Mouse (Mus musculus) gastrocnemius, adult 2 months (tissue): ENCODE results near the gene Rnf11. TPM values are rescaled to one million over a fixed set of nuclear protein-coding genes. Genes with fewer than 3 reads are reported as not detected.
A peak's percentile ranks its signal among the peaks of the same experiment; 100 is the strongest.
"Not testable (repeated sequence)": the region's sequence is repeated elsewhere in the genome, so short reads cannot be mapped to it uniquely, and the experiment has no call there.

ENCODE experiments used
- DNase-seq: peaks from one replicate; pipeline ENCODE4 v3.0.0; 2022
- H3K27ac ChIP-seq: fragments of 200-600 bp; 2 replicates; pipeline ENCODE4 v1.8.1; 2022; ENCODE audit warnings: mild to moderate bottlenecking
- H3K4me3 ChIP-seq: fragments of 200-600 bp; 2 replicates; pipeline ENCODE4 v1.8.1; 2022; ENCODE audit warnings: mild to moderate bottlenecking, moderate library complexity
- CTCF ChIP-seq: fragments of 200-600 bp; IDR thresholded peaks from 2 replicates; pipeline ENCODE4 v1.8.1; 2022; ENCODE audit warnings: antibody characterized with exemption, mild to moderate bottlenecking, moderate library complexity
- intact Hi-C: fragments of 180-260 bp; cut with DNase I; formaldehyde crosslinking; loops from one replicate; pipeline ENCODE4 v1.15.1; 2025
- total RNA-seq, 2 experiments: library from RNA; stranded (reverse); gene quantifications; 2 replicates each; pipeline ENCODE4 v1.2.3; 2021

The Rnf11 gene
- total RNA-seq, 2 experiments from 2014 or later: 134 to 137 TPM

GRCm38 (mm10) chr4:109405415-109405814 lies 79.1 kb downstream of the Rnf11 start:
- Histone ChIP-seq H3K4me3 (no peak overlapping the region), H3K27ac (0 out of 2 replicates have a peak overlapping the region, but pooled peaks have one; percentile 54)
- DNase-seq: no peak
- no peak for TF ChIP-seq CTCF
- intact Hi-C loops: no loop called here

- DNase-seq, intact Hi-C loops, H3K4me3 ChIP-seq, H3K27ac ChIP-seq: not testable (repeated sequence)
Observed at GRCm38 (mm10) chr4:109404908-109405307, 79.6 kb downstream of the Rnf11 start.

- no peak for DNase-seq
- intact Hi-C loops: no loop called here
- TF ChIP-seq CTCF: peak; percentile 44
- Histone ChIP-seq H3K4me3 (no peak overlapping the region), H3K27ac (no peak overlapping the region)
Observed at GRCm38 (mm10) chr4:109401176-109401689, 83.3 kb downstream of the Rnf11 start.

Other genes with a start within 250 kb of the Rnf11 start
- gene Eps15, start 204.5 kb downstream of the Rnf11 start, total RNA-seq: 10 to 100 TPM; 67.6 to 83.7 TPM
- gene Ttc39a, start 78.1 kb downstream of the Rnf11 start, total RNA-seq: under 1 TPM in 1 of 2 experiments, not detected in 1; 0.15 TPM
- not detected for gene 4930522H14Rik, start 46.6 kb upstream of the Rnf11 start, total RNA-seq
- 10 to 100 TPM in 1 of 2 experiments, 1 to 10 TPM in 1; 8.2 to 14.0 TPM for gene Cdkn2c, start 182.5 kb upstream of the Rnf11 start, total RNA-seq
- 10 to 100 TPM; 40.7 to 45.6 TPM for gene Faf1, start 191.9 kb upstream of the Rnf11 start, total RNA-seq